Mouse (Mus musculus) midbrain, embryonic 10.5 days (tissue): ENCODE measurements around the gene Aldh18a1. TPM values are rescaled to one million over a fixed set of nuclear protein-coding genes. Genes with fewer than 3 reads are reported as not detected.
"Not testable (repeated sequence)": the region's sequence is repeated elsewhere in the genome, so short reads cannot be mapped to it uniquely, and the experiment has no call there.

Source experiments
- DNase-seq: peaks from one replicate; pipeline ENCODE4 v3.0.0-alpha.2; 2017; ENCODE audit warnings: low spot score
- H3K27ac ChIP-seq: fragments of 300-500 bp; sonication (generic); replicated peaks from 2 replicates; pipeline ENCODE4 v1.5.1; 2016; ENCODE audit warnings: mild to moderate bottlenecking
- H3K27me3 ChIP-seq: fragments of 300-500 bp; sonication (generic); 2 replicates; pipeline ENCODE4 v1.6.1; 2016; ENCODE audit warnings: low read depth, mild to moderate bottlenecking; ENCODE audit not compliant: poor library complexity, severe bottlenecking
- H3K36me3 ChIP-seq: fragments of 300-500 bp; sonication (generic); 2 replicates; pipeline ENCODE4 v1.6.1; 2016; ENCODE audit warnings: mild to moderate bottlenecking, moderate library complexity
- H3K4me1 ChIP-seq: fragments of 300-500 bp; sonication (generic); 2 replicates; pipeline ENCODE4 v1.6.1; 2016
- H3K4me3 ChIP-seq: fragments of 300-500 bp; sonication (generic); 2 replicates; pipeline ENCODE4 v1.5.1; 2016; ENCODE audit warnings: mild to moderate bottlenecking, moderate library complexity
- H3K9me3 ChIP-seq: fragments of 300-500 bp; sonication (generic); replicated peaks from 2 replicates; pipeline ENCODE4 v1.6.1; 2016; ENCODE audit warnings: mild to moderate bottlenecking
- WGBS: fragments of 180-500 bp; shearing (Covaris S2); methylation state at CpG from one replicate; pipeline ENCODE4 v1.1.7; 2016; 5-methylcytosine and 5-hydroxymethylcytosine counted together
- polyA plus RNA-seq: library from polyadenylated mRNA; unstranded; fragments of >200 nt; fragmentation: Nextera tagmentation; extraction: Ambion mirVana; gene quantifications from 2 replicates; pipeline ENCODE4 v1.2.1, GENCODE M21; 2016

The Aldh18a1 gene
- polyA plus RNA-seq = 98.0 and 105 TPM in 2 replicates

GRCm38 (mm10) chr19:40588293-40588654 is at the start of gene Aldh18a1:
Gene Aldh18a1, minus strand, starts transcription at chr19:40588463.
- Histone ChIP-seq H3K27ac (peak within 1 kb of the TSS; percentile 91), H3K36me3 (peaks cover 28% of the 10 kb centered on the region), H3K4me1 (peaks cover 32% of the 10 kb centered on the region), H3K27me3 (no peaks in the 10 kb centered on the region), H3K4me3 (peak within 1 kb of the TSS; percentile 88), H3K9me3 (no peaks in the 10 kb centered on the region)
- WGBS = under 1% methylated on average over 34 of the region's 34 CpGs
- DNase-seq = peak; percentile 94

GRCm38 (mm10) chr19:40637601-40638000 is 49.3 kb upstream of the Aldh18a1 start:
- Histone ChIP-seq H3K9me3 (no peaks in the 10 kb centered on the region), H3K4me3 (no peak overlapping the region), H3K4me1 (no peaks in the 10 kb centered on the region), H3K27ac (no peak overlapping the region), H3K27me3 (no peaks in the 10 kb centered on the region), H3K36me3 (no peaks in the 10 kb centered on the region)
- WGBS = 87% methylated on average over 7 of the region's 7 CpGs
- DNase-seq = no peak

- no peak for DNase-seq
- Histone ChIP-seq H3K36me3 (no peaks in the 10 kb centered on the region), H3K27me3 (no peaks in the 10 kb centered on the region), H3K27ac (no peak overlapping the region), H3K4me1 (no peaks in the 10 kb centered on the region), H3K9me3 (no peaks in the 10 kb centered on the region), H3K4me3 (no peak overlapping the region)
- WGBS = 65% methylated on average over 4 of the region's 4 CpGs
Measured at GRCm38 (mm10) chr19:40637091-40637490, 48.8 kb upstream of the Aldh18a1 start.

- Histone ChIP-seq H3K27ac (no peak overlapping the region), H3K36me3 (no peaks in the 10 kb centered on the region), H3K4me3 (no peak overlapping the region), H3K9me3 (no peaks in the 10 kb centered on the region), H3K4me1 (no peaks in the 10 kb centered on the region), H3K27me3 (no peaks in the 10 kb centered on the region)
- WGBS = 59% methylated on average over 1 of the region's 1 CpGs
- no peak for DNase-seq
Measured at GRCm38 (mm10) chr19:40633144-40633543, 44.9 kb upstream of the Aldh18a1 start.

- no peaks in the 10 kb centered on the region for H3K4me1 ChIP-seq
- H3K9me3 ChIP-seq = no peaks in the 10 kb centered on the region
- H3K36me3 ChIP-seq = no peaks in the 10 kb centered on the region
- no peak overlapping the region for H3K27ac ChIP-seq
- no peak overlapping the region for H3K4me3 ChIP-seq
- no peak for DNase-seq
- 89% methylated on average over 5 of the region's 5 CpGs for WGBS
- H3K27me3 ChIP-seq = no peaks in the 10 kb centered on the region
Measured at GRCm38 (mm10) chr19:40632668-40633067, 44.4 kb upstream of the Aldh18a1 start.

GRCm38 (mm10) chr19:40632193-40632592 is 43.9 kb upstream of the Aldh18a1 start:
- no peak for DNase-seq
- 85% methylated on average over 3 of the region's 3 CpGs for WGBS
- Histone ChIP-seq H3K4me3 (no peak overlapping the region), H3K4me1 (no peaks in the 10 kb centered on the region), H3K9me3 (no peaks in the 10 kb centered on the region), H3K27me3 (no peaks in the 10 kb centered on the region), H3K36me3 (no peaks in the 10 kb centered on the region), H3K27ac (no peak overlapping the region)

- DNase-seq = no peak
- Histone ChIP-seq H3K36me3 (no peaks in the 10 kb centered on the region), H3K27ac (no peak overlapping the region), H3K4me1 (no peaks in the 10 kb centered on the region), H3K27me3 (no peaks in the 10 kb centered on the region), H3K9me3 (no peaks in the 10 kb centered on the region), H3K4me3 (no peak overlapping the region)
- WGBS = 83% methylated on average over 7 of the region's 7 CpGs
Measured at GRCm38 (mm10) chr19:40630606-40631005, 42.3 kb upstream of the Aldh18a1 start.

- Histone ChIP-seq H3K9me3 (no peaks in the 10 kb centered on the region), H3K4me1 (no peaks in the 10 kb centered on the region), H3K36me3 (no peaks in the 10 kb centered on the region), H3K4me3 (no peak overlapping the region), H3K27ac (no peak overlapping the region), H3K27me3 (no peaks in the 10 kb centered on the region)
- 85% methylated on average over 3 of the region's 3 CpGs for WGBS
- DNase-seq = no peak
Measured at GRCm38 (mm10) chr19:40630096-40630495, 41.8 kb upstream of the Aldh18a1 start.

GRCm38 (mm10) chr19:40628950-40629349 is 40.7 kb upstream of the Aldh18a1 start:
- Histone ChIP-seq H3K4me3 (no peak overlapping the region), H3K27ac (no peak overlapping the region), H3K27me3 (no peaks in the 10 kb centered on the region), H3K36me3 (no peaks in the 10 kb centered on the region), H3K4me1 (no peaks in the 10 kb centered on the region), H3K9me3 (no peaks in the 10 kb centered on the region)
- DNase-seq = no peak

- WGBS = 86% methylated on average over 12 of the region's 12 CpGs
- no peaks in the 10 kb centered on the region for H3K9me3 ChIP-seq
- no peaks in the 10 kb centered on the region for H3K27me3 ChIP-seq
- no peaks in the 10 kb centered on the region for H3K36me3 ChIP-seq
- no peak overlapping the region for H3K4me3 ChIP-seq
- H3K4me1 ChIP-seq = no peaks in the 10 kb centered on the region
- no peak for DNase-seq
- no peak overlapping the region for H3K27ac ChIP-seq
Measured at GRCm38 (mm10) chr19:40625935-40626334, 37.7 kb upstream of the Aldh18a1 start.

- H3K27me3 ChIP-seq, H3K4me1 ChIP-seq, H3K9me3 ChIP-seq, H3K36me3 ChIP-seq, H3K4me3 ChIP-seq, H3K27ac ChIP-seq, DNase-seq: not testable (repeated sequence)
- 57% methylated on average over 17 of the region's 26 CpGs for WGBS
Measured at GRCm38 (mm10) chr19:40621616-40622015, 33.4 kb upstream of the Aldh18a1 start.

GRCm38 (mm10) chr19:40616021-40616420 is 27.8 kb upstream of the Aldh18a1 start:
- Histone ChIP-seq H3K4me1 (peaks cover 9% of the 10 kb centered on the region), H3K9me3 (no peaks in the 10 kb centered on the region)
- WGBS = 92% methylated on average over 7 of the region's 7 CpGs

GRCm38 (mm10) chr19:40614811-40615210 is 26.5 kb upstream of the Aldh18a1 start:
- DNase-seq = no peak
- H3K9me3 ChIP-seq = no peaks in the 10 kb centered on the region
- no peak overlapping the region for H3K4me3 ChIP-seq
- no peak overlapping the region for H3K27ac ChIP-seq
- peaks cover 14% of the 10 kb centered on the region for H3K4me1 ChIP-seq
- H3K36me3 ChIP-seq = peaks cover 4% of the 10 kb centered on the region; the same call in 1 of the 2 replicates
- WGBS = 83% methylated on average over 7 of the region's 7 CpGs
- no peaks in the 10 kb centered on the region for H3K27me3 ChIP-seq

More at GRCm38 (mm10) chr19:40616021-40616420, 27.8 kb upstream of the Aldh18a1 start:
- DNase-seq = no peak
- no peaks in the 10 kb centered on the region for H3K36me3 ChIP-seq
- no peaks in the 10 kb centered on the region for H3K27me3 ChIP-seq
- H3K4me3 ChIP-seq = no peak overlapping the region
- no peak overlapping the region for H3K27ac ChIP-seq
